Mouse (Mus musculus) gastrocnemius, adult 2 months (tissue): ENCODE measurements around the gene Mdm4. TPM values are rescaled to one million over a fixed set of nuclear protein-coding genes. Genes with fewer than 3 reads are reported as not detected.
"Not testable (repeated sequence)": the region's sequence is repeated elsewhere in the genome, so short reads cannot be mapped to it uniquely, and the experiment has no call there.

Source experiments
- DNase-seq: peaks from one replicate; pipeline ENCODE4 v3.0.0; 2022
- H3K27ac ChIP-seq: fragments of 200-600 bp; 2 replicates; pipeline ENCODE4 v1.8.1; 2022; ENCODE audit warnings: mild to moderate bottlenecking
- H3K4me3 ChIP-seq: fragments of 200-600 bp; 2 replicates; pipeline ENCODE4 v1.8.1; 2022; ENCODE audit warnings: mild to moderate bottlenecking, moderate library complexity
- CTCF ChIP-seq: fragments of 200-600 bp; IDR thresholded peaks from 2 replicates; pipeline ENCODE4 v1.8.1; 2022; ENCODE audit warnings: antibody characterized with exemption, mild to moderate bottlenecking, moderate library complexity
- intact Hi-C: fragments of 180-260 bp; cut with DNase I; formaldehyde crosslinking; loops from one replicate; pipeline ENCODE4 v1.15.1; 2025
- total RNA-seq, 2 experiments: library from RNA; stranded (reverse); gene quantifications; 2 replicates each; pipeline ENCODE4 v1.2.3; 2021

The Mdm4 gene
- total RNA-seq, 2 experiments from 2014 or later, result 26.3 to 32.4 TPM

DNA sequence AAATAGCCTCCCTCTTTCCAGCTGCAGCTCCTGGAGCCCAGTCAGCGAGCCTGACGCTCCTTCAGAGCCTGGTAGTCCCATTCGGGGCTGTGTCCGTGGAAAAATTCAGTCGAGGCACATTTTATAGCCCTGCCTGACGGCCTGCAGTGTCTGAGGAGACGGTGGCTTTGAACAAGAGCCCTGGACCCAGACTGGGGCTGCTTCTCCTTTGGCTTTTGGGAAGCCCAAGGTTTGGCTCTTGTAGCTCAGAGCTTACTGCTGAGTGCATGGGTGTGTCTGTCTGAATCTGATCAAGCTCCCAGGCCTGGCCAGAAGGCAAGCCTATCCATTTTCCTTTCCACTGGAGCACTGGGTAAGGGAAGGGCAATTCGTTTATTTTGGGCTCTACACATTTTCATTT is 17.2 kb upstream of the Mdm4 start:
- peak; percentile 52 for DNase-seq
- intact Hi-C loops, result loop anchor here (2.0 to 10.0 kb wide), 3 partner anchors 21 to 267 kb away; no protein-coding TSS in a partner anchor
- H3K27ac ChIP-seq, result peak overlapping the region; percentile 93

DNA sequence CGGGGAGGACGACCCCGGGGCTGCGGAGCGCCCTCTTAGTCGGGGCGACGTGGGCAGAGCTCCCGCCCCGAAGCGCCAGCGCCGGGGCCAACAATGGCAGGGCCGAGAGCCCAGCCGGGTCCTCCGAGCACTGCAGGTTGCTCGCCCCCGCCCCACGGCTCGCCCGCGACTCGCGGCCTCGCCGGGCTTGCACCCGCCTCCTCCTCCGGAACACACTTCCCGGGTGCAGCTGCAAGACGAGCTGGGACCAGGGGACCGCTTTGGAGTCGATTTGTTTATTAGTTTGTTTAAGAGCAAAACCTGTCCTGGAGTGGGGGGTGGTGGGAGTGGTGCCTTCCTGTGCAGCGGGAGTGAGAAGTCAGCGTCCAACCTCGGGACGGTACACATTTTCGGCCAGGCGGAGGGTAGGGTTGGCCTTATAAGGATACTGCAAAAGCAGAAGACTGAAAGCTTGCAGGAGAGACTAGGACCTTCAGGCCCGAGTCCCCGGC is 16.1 kb upstream of the Mdm4 start:
- intact Hi-C loops, result loop anchor here (2.0 to 10.0 kb wide), 3 partner anchors 22 to 268 kb away; no protein-coding TSS in a partner anchor
- Histone ChIP-seq H3K4me3 (peak overlapping the region; percentile 97), H3K27ac (peak overlapping the region; percentile 93)
- no peak for TF ChIP-seq CTCF
- DNase-seq, result peak; percentile 59

More for the DNA sequence above, 17.2 kb upstream of the Mdm4 start:
- no peak for TF ChIP-seq CTCF
- peak overlapping the region; percentile 97 for H3K4me3 ChIP-seq

DNA sequence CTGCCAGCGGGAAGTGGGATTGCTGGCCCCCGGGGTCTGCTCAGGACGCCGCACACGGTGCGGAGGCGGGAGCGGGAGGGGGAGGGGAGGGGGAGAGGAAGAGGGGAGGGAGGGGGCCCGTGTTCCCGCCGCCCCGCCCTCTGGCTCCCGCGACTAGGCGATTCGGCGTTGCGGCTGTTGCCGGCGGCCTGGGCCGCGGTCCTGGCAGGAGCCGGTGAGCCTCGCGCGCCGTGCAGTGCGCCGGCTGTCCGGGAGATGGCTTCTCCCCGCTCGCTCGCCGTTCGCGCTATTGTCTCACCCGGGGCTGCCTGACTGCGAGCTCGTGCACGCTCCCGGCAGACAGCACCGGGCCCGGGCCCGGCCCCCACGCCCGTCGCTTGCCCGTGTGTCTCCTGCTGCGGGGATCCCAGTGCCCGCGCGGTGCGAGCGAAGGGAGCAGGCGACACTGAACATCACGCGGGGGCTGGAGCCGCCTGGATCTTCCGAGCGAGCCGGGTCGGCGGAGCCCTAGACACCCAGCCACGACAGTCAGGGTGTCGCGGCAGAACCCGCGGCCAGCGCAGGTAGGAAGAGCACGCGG is 15.6 kb upstream of the Mdm4 start:
- Histone ChIP-seq H3K4me3 (peak overlapping the region; percentile 97), H3K27ac (peak overlapping the region; percentile 93)
- intact Hi-C loops, result loop anchor here (2.0 to 10.0 kb wide), 3 partner anchors 23 to 269 kb away; no protein-coding TSS in a partner anchor
- DNase-seq, result peak; percentile 91
- TF ChIP-seq CTCF, result peak; percentile 74

DNA sequence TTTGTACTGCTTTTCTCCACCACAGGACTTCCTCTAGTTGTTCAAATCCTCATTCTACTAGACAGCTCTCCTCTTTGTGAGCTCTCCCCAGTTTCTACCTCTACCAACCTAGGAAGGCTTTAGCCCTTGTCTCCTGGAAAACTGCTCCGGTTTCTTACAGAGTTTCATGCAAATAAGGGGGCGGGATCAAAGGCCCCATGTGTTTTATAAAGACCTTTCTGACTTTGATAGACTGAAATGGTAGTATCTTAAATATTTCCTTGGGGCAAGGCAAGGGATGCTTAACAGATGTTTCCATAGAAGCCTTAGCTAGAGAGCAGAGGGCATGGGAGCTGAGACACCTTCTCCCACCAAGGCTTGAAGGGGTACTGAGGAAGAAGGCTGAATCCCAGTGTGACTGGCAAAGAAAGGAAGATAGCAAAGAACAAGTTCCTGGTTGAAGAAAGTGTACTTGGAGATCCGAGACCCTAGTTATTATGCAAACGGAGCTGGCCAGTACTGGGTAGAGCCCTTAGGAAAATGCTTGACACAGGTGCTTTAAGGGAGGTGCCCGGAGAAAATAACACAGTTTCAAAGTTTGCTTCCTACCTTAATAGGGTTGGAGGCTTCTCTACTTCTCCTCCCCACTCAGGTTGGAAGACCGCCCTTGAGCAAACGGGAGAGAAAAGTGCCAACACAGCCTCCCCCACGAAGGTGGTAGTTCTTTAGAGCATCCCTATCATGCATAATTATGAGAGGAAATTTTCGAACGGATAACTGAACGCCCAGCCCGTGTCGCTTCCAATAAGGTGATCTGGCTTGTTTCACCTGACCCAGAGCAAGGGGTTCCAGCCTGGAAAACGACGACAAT is 14.9 kb upstream of the Mdm4 start, which contains the start of gene Pik3c2b:
TSS of gene Pik3c2b (plus strand) at position 657 of the 850 bp plus-strand sequence.
- Histone ChIP-seq H3K27ac (peak within 1 kb of the TSS; percentile 93), H3K4me3 (peak within 1 kb of the TSS; percentile 97)
- no peak for TF ChIP-seq CTCF
- no peak for DNase-seq
- intact Hi-C loops, result loop anchor here (10.0 kb wide), 1 partner anchor 270 kb away; no protein-coding TSS in a partner anchor

DNA sequence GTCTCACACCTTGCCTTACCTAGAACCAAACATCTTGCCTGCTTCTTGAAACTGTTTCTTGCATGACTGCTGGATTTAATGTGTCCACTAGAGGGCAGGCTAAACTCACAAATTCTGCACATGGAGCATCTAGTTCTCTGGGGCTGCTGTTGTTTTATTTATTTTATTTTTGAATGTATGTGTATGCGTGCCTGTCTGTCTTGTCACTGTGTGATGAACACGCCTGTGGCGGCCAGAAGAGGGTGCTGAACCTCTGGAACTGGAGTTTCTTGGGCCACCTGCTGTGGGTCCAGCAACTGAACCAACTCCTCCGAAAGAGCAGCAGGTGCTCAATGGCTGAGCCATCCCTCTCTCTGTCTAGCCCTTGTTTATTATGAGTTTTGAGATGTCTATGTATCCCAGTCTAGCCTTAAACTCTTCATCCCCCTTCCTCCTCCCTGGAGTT is 9.2 kb upstream of the Mdm4 start:
- peak; percentile 85 for TF ChIP-seq CTCF
- H3K27ac ChIP-seq, result no peak overlapping the region
- H3K4me3 ChIP-seq, result no peak overlapping the region
- DNase-seq, result peak; percentile 53
- intact Hi-C loops, result loop anchor here (1.0 kb wide), 2 partner anchors 48 to 62 kb away; no protein-coding TSS in a partner anchor

DNA sequence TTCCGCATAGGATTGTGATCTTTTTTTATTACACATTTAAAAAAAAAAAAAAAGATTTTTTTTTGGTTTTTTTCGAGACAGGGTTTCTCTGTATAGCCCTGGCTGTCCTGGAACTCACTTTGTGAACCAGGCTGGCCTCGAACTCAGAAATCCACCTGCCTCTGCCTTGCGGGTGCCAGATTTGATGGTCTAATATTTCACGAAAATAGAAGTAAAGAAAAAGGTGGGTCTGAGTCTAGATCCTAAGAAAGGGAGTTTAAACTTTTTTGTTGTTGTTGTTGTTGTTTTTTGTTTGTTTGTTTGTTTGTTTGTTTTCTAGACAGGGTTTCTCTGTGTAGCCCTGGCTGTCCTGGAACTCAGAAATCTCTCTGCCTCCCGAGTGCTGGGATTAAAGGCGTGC is 4.3 kb upstream of the Mdm4 start:
- H3K4me3 ChIP-seq, intact Hi-C loops, DNase-seq, H3K27ac ChIP-seq: not testable (repeated sequence)

DNA sequence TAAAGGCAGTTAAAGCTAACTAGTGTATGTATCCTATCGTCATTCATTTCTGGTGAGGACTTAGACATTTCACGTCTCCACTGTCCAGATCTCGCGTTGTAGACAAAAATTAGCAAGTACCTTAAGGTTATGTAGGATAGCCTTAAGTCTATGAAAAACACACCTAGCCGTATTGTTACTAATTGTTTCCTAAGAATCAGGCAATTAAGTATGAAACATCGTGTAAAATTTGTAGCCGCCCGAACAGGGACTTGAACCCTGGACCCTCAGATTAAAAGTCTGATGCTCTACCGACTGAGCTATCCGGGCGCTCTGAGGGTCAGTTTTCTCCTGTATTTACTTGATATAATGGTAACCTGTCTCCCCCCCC is 3.7 kb upstream of the Mdm4 start:
- intact Hi-C loops, result no loop called here
- Histone ChIP-seq H3K4me3 (peak overlapping the region; percentile 90), H3K27ac (peak overlapping the region; percentile 81)
- DNase-seq, result peak; percentile 56
- TF ChIP-seq CTCF, result no peak

DNA sequence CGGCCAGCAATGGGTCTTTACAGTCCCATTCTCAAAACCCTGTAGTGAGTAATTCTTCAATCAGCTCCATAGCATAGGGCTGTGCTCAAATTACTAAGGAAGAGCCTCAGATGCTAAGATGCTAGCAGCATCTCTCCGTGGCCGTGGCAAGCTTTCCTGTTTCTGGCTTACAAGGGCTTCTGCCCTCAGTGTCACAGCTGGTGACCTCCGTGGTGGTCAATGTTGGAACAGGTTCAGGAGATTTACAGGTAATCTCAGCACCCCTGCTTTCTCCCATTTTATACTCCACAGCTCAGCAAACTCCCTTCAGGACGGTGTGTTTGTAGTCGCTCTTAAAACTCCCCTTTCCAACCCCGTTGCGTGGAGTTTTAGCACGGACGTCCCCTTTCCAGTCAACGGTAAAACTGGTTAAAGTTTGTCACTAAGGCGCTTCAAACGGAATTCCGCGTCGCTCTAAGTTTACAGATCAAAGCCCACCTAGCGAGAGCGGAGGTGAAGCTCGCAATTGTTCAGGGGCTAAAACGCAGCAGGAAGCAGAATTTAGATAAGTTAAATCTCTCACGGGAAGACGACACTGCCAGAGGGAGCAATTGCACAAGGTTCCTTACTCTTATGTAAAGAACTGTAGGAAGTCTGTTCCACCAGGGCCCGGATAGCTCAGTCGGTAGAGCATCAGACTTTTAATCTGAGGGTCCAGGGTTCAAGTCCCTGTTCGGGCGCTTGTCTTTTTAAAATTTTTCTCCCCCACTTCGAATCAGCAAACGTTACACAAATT is 3.1 kb upstream of the Mdm4 start:
- DNase-seq, result peak; percentile 51
- H3K27ac ChIP-seq, result peak overlapping the region; percentile 81
- intact Hi-C loops, result no loop called here
- no peak for TF ChIP-seq CTCF
- H3K4me3 ChIP-seq, result peak overlapping the region; percentile 90

DNA sequence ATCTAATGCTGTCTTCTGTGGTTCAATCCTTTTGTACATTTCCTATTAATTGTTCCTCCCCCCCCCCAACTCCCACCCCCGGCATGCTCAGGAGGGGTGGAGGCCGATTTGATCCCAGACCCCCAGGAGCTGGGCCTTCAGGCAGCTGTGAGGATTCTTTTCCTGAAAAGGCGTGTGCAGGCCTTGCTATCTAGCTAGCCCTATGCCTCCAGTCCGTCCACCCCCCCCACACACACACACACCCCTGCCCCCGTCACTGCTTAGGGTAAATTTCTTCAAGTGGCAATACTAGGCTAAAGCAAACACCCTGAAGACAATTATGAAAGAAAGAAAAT is 2.6 kb upstream of the Mdm4 start:
- peak overlapping the region; percentile 90 for H3K4me3 ChIP-seq
- intact Hi-C loops, result no loop called here
- H3K27ac ChIP-seq, result peak overlapping the region; percentile 81
- TF ChIP-seq CTCF, result no peak
- no peak for DNase-seq

DNA sequence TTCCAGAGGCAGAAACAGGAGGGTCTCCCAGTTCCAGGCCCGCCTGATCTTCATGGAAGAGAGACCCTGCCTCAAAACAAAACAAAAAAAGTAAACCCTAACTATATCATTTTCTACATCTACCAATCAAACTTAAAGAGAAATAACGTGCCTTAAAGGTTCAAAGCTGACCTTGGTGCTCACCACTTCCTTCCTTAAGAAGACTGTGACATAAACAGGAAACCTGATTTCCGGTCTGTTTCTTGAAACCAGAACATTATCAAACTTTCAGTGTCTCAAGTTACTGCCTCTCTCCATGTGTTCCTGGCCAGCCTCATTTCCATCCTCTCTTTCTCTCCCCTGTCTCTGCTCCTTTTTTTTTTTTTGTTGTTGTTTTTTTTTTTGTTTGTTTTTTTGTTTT is 617 bp downstream of the Mdm4 start:
- intact Hi-C loops, result no loop called here
- Histone ChIP-seq H3K4me3 (no peak overlapping the region), H3K27ac (no peak overlapping the region)

DNA sequence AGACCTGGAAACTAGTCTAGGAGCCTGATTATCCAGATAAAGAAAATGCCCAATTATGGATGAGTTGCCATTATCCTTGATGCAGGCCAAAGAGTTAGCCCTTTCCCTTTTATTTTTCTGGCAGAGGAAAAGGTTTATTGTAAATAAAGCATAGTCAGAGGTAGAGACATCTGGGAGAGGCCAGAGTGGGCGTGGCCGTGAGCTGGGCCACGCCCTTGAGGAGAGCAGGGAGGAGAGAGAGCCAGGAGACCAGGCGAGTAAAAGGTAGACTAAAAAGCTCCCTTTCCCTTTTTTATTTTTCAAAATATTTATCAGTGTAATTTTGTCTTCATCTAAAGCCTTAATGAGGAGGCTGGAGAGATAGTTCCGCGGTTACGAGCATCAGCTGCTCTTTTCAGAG is 2.4 kb downstream of the Mdm4 start:
- TF ChIP-seq CTCF, result no peak
- Histone ChIP-seq H3K4me3 (no peak overlapping the region), H3K27ac (no peak overlapping the region)
- DNase-seq, result no peak
- intact Hi-C loops, result no loop called here

More for the DNA sequence above, 617 bp downstream of the Mdm4 start:
- no peak for DNase-seq
- no peak for TF ChIP-seq CTCF

DNA sequence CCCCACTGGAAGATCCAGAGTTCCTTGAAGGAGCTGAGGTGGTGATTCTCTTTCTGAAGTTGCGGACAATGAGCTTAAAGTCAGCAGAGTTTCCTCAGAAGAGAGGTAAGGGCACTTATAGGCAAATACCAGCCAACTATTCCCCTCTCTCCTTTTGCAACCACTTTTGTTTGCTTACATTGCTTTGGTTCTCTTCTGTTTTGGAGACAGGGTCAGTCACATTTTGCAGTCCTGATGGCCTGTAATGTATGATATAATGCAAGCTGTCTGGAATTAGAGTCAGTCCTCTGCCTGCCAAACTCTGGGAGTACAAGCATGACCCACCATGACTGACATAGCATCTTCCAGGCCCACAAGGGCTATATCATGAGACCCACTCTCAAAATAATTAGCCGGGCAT is 3.2 kb downstream of the Mdm4 start:
- no peak for DNase-seq

DNA sequence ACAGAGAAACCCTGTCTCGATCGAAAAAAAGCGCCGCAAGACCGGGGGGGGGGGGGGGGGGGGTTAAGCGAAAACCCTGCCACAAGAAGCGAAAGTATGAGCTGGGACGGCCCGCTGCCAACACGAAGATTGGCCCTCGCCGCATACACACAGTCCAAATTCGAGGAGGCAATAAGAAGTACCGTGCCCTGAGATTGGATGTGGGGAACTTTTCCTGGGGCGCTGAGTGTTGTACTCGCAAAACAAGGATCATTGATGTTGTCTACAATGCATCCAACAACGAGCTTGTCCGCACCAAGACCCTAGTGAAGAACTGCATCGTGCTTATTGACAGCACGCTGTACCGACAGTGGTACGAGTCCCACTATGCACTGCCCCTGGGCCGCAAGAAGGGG is 4.6 kb downstream of the Mdm4 start:
- DNase-seq, result peak; percentile 25
- intact Hi-C loops, result not testable (repeated sequence)

More for the DNA sequence above, 3.2 kb downstream of the Mdm4 start:
- intact Hi-C loops, result no loop called here
- no peak for TF ChIP-seq CTCF
- H3K4me3 ChIP-seq, result no peak overlapping the region
- no peak overlapping the region for H3K27ac ChIP-seq

More for the DNA sequence above, 4.6 kb downstream of the Mdm4 start:
- peak overlapping the region; percentile 95 for H3K27ac ChIP-seq
- peak overlapping the region; percentile 93 for H3K4me3 ChIP-seq
